Mouse (Mus musculus): ENCODE results near the gene Pex19.

DNA sequence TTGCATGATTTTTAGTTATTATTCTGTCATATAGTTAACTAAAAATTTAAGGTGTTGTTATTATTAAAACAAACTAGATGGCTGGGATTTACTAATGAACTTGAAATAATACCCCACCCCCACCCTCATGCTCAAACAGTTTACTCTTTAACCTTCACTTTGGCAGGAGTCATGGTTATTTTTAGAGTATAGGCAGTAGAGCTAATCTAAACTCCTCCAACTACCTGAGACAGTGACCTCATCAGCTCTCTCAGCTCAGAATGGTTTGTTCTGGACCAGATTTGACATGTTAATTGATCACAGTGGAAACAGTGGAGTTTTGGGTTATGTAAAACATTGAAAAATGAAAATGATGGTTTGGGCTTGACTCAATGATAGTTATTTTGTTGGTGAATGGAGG lies 34.0 kb downstream of the Pex19 start:
- TF ChIP-seq POLR2A (IDR thresholded peaks at IDR 0.05; ENCODE audit: borderline replicate concordance, control insufficient read depth, low read depth, low read length) (no peak), CTCF (IDR thresholded peaks at IDR 0.05; ENCODE audit: control insufficient read depth, insufficient read depth, low read length) (no peak)

All from bone marrow, adult 2 months (tissue).